Mouse (Mus musculus) intestine, embryonic 15.5 days (tissue): Measurements from ENCODE around the gene Dlk1. TPM values are rescaled to one million over a fixed set of nuclear protein-coding genes. Genes with fewer than 3 reads are reported as not detected.
A peak's percentile ranks its signal among the peaks of the same experiment; 100 is the strongest.

Experiments
- ATAC-seq: fragments of 200-750 bp; cut with Nextera tagmentation; 2 replicates; pipeline ENCODE4 v1.8.0; 2017; ENCODE audit warnings: moderate TSS enrichment, moderate library complexity
- H3K27ac ChIP-seq: fragments of 300-500 bp; sonication (generic); 2 replicates; pipeline ENCODE4 v1.5.1; 2015; ENCODE audit warnings: mild to moderate bottlenecking, inconsistent platforms
- H3K27me3 ChIP-seq: fragments of 300-500 bp; sonication (generic); replicated peaks from 2 replicates; pipeline ENCODE4 v1.6.1; 2015; ENCODE audit warnings: inconsistent platforms
- H3K36me3 ChIP-seq: fragments of 300-500 bp; sonication (generic); 2 replicates; pipeline ENCODE4 v1.6.1; 2015; ENCODE audit warnings: inconsistent platforms
- H3K4me1 ChIP-seq: fragments of 300-500 bp; sonication (generic); replicated peaks from 2 replicates; pipeline ENCODE4 v1.6.1; 2015; ENCODE audit warnings: inconsistent platforms
- H3K4me2 ChIP-seq: fragments of 300-500 bp; sonication (generic); replicated peaks from 2 replicates; pipeline ENCODE4 v1.6.1; 2015; ENCODE audit warnings: mild to moderate bottlenecking, inconsistent platforms
- H3K4me3 ChIP-seq: fragments of 300-500 bp; sonication (generic); replicated peaks from 2 replicates; pipeline ENCODE4 v1.5.1; 2015; ENCODE audit warnings: inconsistent platforms
- H3K9ac ChIP-seq: fragments of 300-500 bp; sonication (generic); 2 replicates; pipeline ENCODE4 v1.6.1; 2015; ENCODE audit warnings: inconsistent platforms
- H3K9me3 ChIP-seq: fragments of 300-500 bp; sonication (generic); 2 replicates; pipeline ENCODE4 v1.6.1; 2016; ENCODE audit warnings: inconsistent platforms
- WGBS: fragments of 180-500 bp; shearing (Covaris S2); methylation state at CpG from one replicate; pipeline ENCODE4 v1.1.7; 2015; 5-methylcytosine and 5-hydroxymethylcytosine counted together
- polyA plus RNA-seq: library from polyadenylated mRNA; unstranded; fragments of >200 nt; fragmentation: Nextera tagmentation; extraction: Ambion mirVana; gene quantifications from 2 replicates; pipeline ENCODE4 v1.2.1, GENCODE M21; 2015

Dlk1 gene
- polyA plus RNA-seq, 1 experiment from 2014 or later: 395 TPM

DNA sequence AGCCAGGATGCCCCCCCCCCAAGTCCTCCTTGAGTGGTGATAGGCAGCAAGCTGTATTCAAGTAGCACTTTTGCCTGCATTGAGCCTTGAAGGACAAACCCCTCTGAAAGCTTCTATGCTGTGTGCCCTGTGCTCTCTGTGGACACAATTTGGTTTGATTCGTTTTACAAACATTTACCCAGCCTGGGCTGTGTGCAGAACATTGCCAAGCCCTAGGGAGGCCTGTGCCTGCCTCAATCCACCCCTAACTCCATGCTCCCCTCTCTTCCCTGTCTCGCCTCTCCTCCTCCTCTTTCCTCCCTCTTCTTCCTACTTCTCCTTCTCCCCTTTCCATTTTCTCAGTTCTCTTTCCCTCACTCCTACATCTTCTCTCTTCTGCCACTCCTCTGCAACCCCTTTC, 29.5 kb upstream of the Dlk1 start:
- no peaks in the 10 kb centered on the region for H3K9me3 ChIP-seq
- ATAC-seq: no peak
- 35% methylated on average over 2 of the region's 2 CpGs for WGBS
- H3K36me3 ChIP-seq: no peaks in the 10 kb centered on the region
- H3K4me3 ChIP-seq: no peak overlapping the region
- H3K9ac ChIP-seq: no peak overlapping the region
- H3K27ac ChIP-seq: peak overlapping the region; percentile 17; the same call in 1 of the 2 replicates
- H3K4me1 ChIP-seq: peaks cover 28% of the 10 kb centered on the region
- no peak overlapping the region for H3K4me2 ChIP-seq
- no peaks in the 10 kb centered on the region for H3K27me3 ChIP-seq

GRCm38 (mm10) chr12:109423716-109424429, 28.8 kb upstream of the Dlk1 start:
- no peak overlapping the region for H3K4me2 ChIP-seq
- no peaks in the 10 kb centered on the region for H3K27me3 ChIP-seq
- H3K9me3 ChIP-seq: no peaks in the 10 kb centered on the region
- 70% methylated on average over 4 of the region's 4 CpGs for WGBS
- peaks cover 21% of the 10 kb centered on the region for H3K4me1 ChIP-seq
- no peak overlapping the region for H3K9ac ChIP-seq
- H3K27ac ChIP-seq: no peak overlapping the region
- H3K4me3 ChIP-seq: no peak overlapping the region
- no peaks in the 10 kb centered on the region for H3K36me3 ChIP-seq
- no peak for ATAC-seq

GRCm38 (mm10) chr12:109424753-109425332, 27.8 kb upstream of the Dlk1 start:
- 10% methylated on average over 20 of the region's 20 CpGs for WGBS
- Histone ChIP-seq H3K27ac (0 out of 2 replicates have a peak overlapping the region, but pooled peaks have one; percentile 22), H3K9ac (no peak overlapping the region), H3K36me3 (no peaks in the 10 kb centered on the region), H3K4me3 (no peak overlapping the region), H3K4me2 (peak overlapping the region; percentile 37), H3K4me1 (peaks cover 16% of the 10 kb centered on the region), H3K9me3 (no peaks in the 10 kb centered on the region), H3K27me3 (no peaks in the 10 kb centered on the region)
- ATAC-seq: peak; percentile 38

DNA sequence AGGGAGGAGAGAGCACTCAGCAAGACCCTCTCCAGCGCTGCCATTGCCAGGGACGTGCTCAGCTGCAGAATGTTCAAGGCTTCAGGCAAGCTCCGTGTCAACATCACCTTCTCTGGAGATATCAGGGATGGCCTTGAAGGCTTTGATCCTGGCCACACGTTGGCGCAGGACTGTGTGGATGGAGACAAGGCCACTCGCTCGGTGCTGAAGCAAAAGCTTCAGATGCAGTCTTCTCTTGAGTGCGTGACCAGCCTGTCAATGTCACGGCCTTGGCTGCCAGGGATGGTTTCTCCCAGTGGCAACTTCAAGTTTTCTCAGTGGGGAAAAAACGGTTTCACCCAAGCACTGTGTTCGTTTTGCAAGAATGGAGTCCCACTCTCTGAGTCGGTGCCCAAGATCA, 26.6 kb upstream of the Dlk1 start:
- Histone ChIP-seq H3K27ac (no peak overlapping the region), H3K4me3 (no peak overlapping the region), H3K4me2 (no peak overlapping the region), H3K27me3 (no peaks in the 10 kb centered on the region), H3K36me3 (no peaks in the 10 kb centered on the region), H3K9me3 (no peaks in the 10 kb centered on the region), H3K9ac (no peak overlapping the region), H3K4me1 (peaks cover 14% of the 10 kb centered on the region)
- WGBS: 78% methylated on average over 12 of the region's 12 CpGs
- ATAC-seq: no peak

GRCm38 (mm10) chr12:109432475-109433130, 20.0 kb upstream of the Dlk1 start:
- WGBS: 59% methylated on average over 6 of the region's 6 CpGs
- no peak for ATAC-seq
- peaks cover 23% of the 10 kb centered on the region for H3K4me1 ChIP-seq
- H3K4me2 ChIP-seq: no peak overlapping the region
- H3K4me3 ChIP-seq: no peak overlapping the region
- no peaks in the 10 kb centered on the region for H3K27me3 ChIP-seq
- no peak overlapping the region for H3K9ac ChIP-seq
- H3K9me3 ChIP-seq: no peaks in the 10 kb centered on the region
- H3K27ac ChIP-seq: no peak overlapping the region
- H3K36me3 ChIP-seq: no peaks in the 10 kb centered on the region

GRCm38 (mm10) chr12:109436367-109436807, 16.2 kb upstream of the Dlk1 start:
- Histone ChIP-seq H3K27ac (peak overlapping the region; percentile 86), H3K4me2 (peak overlapping the region; percentile 53), H3K27me3 (no peaks in the 10 kb centered on the region), H3K36me3 (no peaks in the 10 kb centered on the region), H3K9ac (0 out of 2 replicates have a peak overlapping the region, but pooled peaks have one; percentile 8), H3K9me3 (no peaks in the 10 kb centered on the region), H3K4me1 (peaks cover 58% of the 10 kb centered on the region), H3K4me3 (no peak overlapping the region)
- ATAC-seq: peak; percentile 80
- WGBS: 7% methylated on average over 10 of the region's 10 CpGs

DNA sequence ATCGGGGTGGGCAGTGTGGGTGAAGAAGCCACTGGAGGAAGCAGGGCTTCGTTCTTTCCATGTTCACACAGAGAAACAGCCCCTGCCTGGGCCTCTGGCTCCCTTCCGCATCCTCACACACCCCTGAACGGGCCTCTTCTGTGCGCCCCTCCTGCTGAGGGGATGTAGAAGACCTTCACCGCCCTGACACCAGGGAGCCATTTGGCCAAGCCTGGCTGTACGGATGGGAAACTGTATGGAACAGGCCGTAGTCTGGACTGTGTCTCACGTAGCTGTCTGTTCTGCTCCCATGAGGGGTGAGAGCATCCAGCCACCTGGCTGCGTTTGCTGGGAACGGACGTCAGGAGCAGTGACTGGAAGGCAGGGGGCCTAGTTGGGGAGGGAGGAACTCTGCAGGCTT, 15.8 kb upstream of the Dlk1 start:
- Histone ChIP-seq H3K4me3 (no peak overlapping the region), H3K27ac (peak overlapping the region; percentile 86), H3K4me1 (peaks cover 63% of the 10 kb centered on the region), H3K9me3 (no peaks in the 10 kb centered on the region), H3K27me3 (no peaks in the 10 kb centered on the region), H3K9ac (no peak overlapping the region), H3K4me2 (peak overlapping the region; percentile 53), H3K36me3 (no peaks in the 10 kb centered on the region)
- ATAC-seq: peak; percentile 48
- 19% methylated on average over 12 of the region's 12 CpGs for WGBS

DNA sequence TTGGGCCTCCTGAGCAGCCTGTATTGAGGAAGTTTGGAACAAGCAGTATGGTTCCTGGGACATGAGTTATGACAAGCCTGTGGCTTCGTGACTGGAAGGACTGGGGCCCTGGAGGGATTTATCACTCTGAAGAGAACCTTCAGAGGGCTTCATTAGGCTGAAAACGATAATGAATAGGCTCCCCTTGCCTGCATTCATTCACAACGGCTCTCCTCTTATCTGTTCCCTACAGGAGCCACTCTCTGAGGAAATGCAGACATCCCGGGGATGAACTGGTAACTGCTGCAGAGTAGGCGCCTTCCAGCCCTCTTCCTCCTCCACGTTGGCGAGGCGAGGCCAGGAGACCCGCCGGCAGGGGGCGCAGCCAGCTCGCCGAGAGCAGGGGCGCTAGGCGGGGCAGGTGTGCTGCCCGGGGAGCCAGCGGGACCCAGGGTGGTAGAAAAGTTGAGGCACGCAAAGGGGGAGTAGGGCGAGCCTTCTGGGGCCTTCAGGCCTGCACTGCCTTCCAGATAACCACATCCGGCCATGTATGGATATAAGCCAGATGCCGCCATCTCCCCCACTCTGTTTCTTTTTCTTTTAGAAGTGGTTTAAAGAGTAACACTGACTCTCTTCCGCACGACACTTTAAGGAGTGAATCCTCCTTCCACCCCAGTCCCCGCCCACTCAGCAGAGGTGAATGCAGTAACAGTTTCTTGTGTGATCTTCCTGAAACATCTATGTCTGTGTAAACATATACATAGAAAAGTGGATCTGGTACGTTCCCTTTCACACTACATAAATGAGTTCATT, 14.9 kb upstream of the Dlk1 start:
- Histone ChIP-seq H3K27me3 (no peaks in the 10 kb centered on the region), H3K27ac (peak overlapping the region; percentile 86), H3K36me3 (no peaks in the 10 kb centered on the region), H3K9me3 (no peaks in the 10 kb centered on the region), H3K9ac (0 out of 2 replicates have a peak overlapping the region, but pooled peaks have one; percentile 9), H3K4me1 (peaks cover 62% of the 10 kb centered on the region), H3K4me3 (no peak overlapping the region; the same call in 1 of the 2 replicates), H3K4me2 (peak overlapping the region; percentile 53)
- peak; percentile 68 for ATAC-seq
- 7% methylated on average over 25 of the region's 25 CpGs for WGBS

DNA sequence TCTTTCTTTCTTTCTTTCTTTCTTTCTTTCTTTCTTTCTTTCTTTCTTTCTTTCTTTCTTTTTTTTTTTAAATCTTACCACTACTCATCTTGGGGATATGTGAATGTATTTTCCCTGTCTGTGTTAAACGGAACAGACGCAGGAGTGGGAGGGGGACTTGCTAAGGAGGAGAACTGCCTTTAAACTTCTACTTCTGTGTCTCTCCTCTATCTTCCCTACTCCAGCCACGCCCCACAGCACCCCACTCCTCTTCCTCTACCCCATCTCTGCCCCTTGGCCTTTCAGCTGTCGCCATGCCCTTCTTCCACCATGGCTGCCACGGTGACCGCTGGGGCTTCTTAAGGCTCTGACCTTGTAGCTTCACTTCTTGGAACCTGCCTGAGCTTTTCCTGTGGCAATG, 14.2 kb upstream of the Dlk1 start:
- no peak for ATAC-seq
- Histone ChIP-seq H3K4me1 (peaks cover 63% of the 10 kb centered on the region), H3K27ac (peak overlapping the region; percentile 69)

DNA sequence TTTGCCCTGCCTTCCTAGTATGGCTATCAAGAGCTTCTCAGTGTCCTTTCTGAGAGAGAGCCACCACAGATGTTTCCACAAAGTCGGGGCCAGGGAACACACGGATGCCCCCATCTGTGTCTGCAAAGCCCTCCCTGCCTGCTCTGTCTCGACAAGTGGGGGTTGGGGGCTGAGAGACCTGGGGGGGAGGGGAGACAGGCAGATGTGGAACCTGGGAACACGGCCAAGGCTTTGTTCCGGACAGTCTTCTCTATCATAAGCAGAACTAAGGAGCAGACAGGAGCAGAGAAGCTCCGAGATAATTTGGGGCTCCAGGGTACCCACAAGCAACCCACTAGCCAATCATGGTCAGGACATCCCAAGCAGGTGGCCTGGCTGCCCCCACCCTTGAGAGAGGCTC, 12.6 kb upstream of the Dlk1 start:
- peaks cover 67% of the 10 kb centered on the region for H3K4me1 ChIP-seq
- 34% methylated on average over 6 of the region's 6 CpGs for WGBS

More for the DNA sequence above, 14.2 kb upstream of the Dlk1 start:
- Histone ChIP-seq H3K9ac (no peak overlapping the region), H3K9me3 (no peaks in the 10 kb centered on the region), H3K27me3 (no peaks in the 10 kb centered on the region), H3K4me2 (no peak overlapping the region), H3K36me3 (no peaks in the 10 kb centered on the region), H3K4me3 (no peak overlapping the region)
- 52% methylated on average over 6 of the region's 6 CpGs for WGBS

GRCm38 (mm10) chr12:109441366-109441765, 11.3 kb upstream of the Dlk1 start:
- ATAC-seq: no peak
- H3K4me2 ChIP-seq: no peak overlapping the region
- H3K27me3 ChIP-seq: no peaks in the 10 kb centered on the region
- H3K9me3 ChIP-seq: no peaks in the 10 kb centered on the region
- peak overlapping the region; percentile 18; the same call in 1 of the 2 replicates for H3K27ac ChIP-seq
- no peak overlapping the region for H3K4me3 ChIP-seq
- 31% methylated on average over 6 of the region's 6 CpGs for WGBS
- H3K36me3 ChIP-seq: no peaks in the 10 kb centered on the region
- peak overlapping the region; percentile 28; the same call in 1 of the 2 replicates for H3K9ac ChIP-seq
- peaks cover 70% of the 10 kb centered on the region for H3K4me1 ChIP-seq

More for the DNA sequence above, 12.6 kb upstream of the Dlk1 start:
- H3K9ac ChIP-seq: no peak overlapping the region
- H3K27ac ChIP-seq: 0 out of 2 replicates have a peak overlapping the region, but pooled peaks have one; percentile 9
- H3K9me3 ChIP-seq: no peaks in the 10 kb centered on the region
- no peak overlapping the region for H3K4me2 ChIP-seq
- H3K27me3 ChIP-seq: no peaks in the 10 kb centered on the region
- H3K4me3 ChIP-seq: no peak overlapping the region
- no peak for ATAC-seq
- no peaks in the 10 kb centered on the region for H3K36me3 ChIP-seq

DNA sequence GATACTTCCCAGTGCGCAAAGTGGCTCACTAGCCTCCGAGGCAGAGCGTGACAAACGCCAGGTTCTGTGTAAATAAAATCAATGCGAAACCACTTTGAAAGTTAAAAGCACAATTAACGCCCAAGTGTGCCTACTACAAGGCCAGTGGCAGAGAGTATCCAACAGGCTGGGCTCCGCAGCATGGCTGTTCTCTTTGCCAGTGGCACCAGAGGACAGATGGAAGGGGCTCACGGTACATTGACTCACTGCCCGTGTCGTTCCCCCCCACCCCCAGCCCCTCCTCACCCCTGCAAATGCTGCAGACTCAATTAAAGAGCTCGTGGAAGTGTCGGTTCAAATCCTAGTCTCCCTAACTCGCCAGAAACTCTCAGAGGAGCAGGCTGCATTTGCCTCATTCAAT, 10.5 kb upstream of the Dlk1 start:
- Histone ChIP-seq H3K4me2 (no peak overlapping the region), H3K4me1 (peaks cover 66% of the 10 kb centered on the region), H3K36me3 (no peaks in the 10 kb centered on the region), H3K9ac (no peak overlapping the region), H3K9me3 (no peaks in the 10 kb centered on the region), H3K4me3 (no peak overlapping the region), H3K27ac (no peak overlapping the region), H3K27me3 (no peaks in the 10 kb centered on the region)
- ATAC-seq: no peak
- WGBS: 48% methylated on average over 13 of the region's 13 CpGs
